Mouse (Mus musculus): Measurements from ENCODE around the gene Plin2. TPM values are rescaled to one million over a fixed set of nuclear protein-coding genes. Genes with fewer than 3 reads are reported as not detected.

The Plin2 gene
- 10 to 100 TPM in 1 of 2 experiments, 1 to 10 TPM in 1; 9.2 to 12.5 TPM for total RNA-seq (2023)

GRCm38 (mm10) chr4:86669780-86670201 lies at the start of gene Plin2:
Gene Plin2 (minus strand): TSS chr4:86670060.

GRCm38 (mm10) chr4:86611524-86612288 lies 58.2 kb downstream of the Plin2 start, which contains the start of gene Haus6:
Gene Haus6 (minus strand): TSS chr4:86612055.

Other genes with a start within 250 kb of the Plin2 start
- not detected for gene Saxo1, start 111.7 kb downstream of the Plin2 start, total RNA-seq (2023)
- 10 to 100 TPM; 86.1 to 96.0 TPM for gene Rraga, start 94.4 kb downstream of the Plin2 start, total RNA-seq (2023)
- gene Haus6, start 58.0 kb downstream of the Plin2 start, total RNA-seq (2023) = 10 to 100 TPM; 20.4 to 24.8 TPM
- 10 to 100 TPM; 15.8 to 23.0 TPM for gene Dennd4c, start 78.5 kb upstream of the Plin2 start, total RNA-seq (2023)
- 1,000 to 10,000 TPM; 1,614 to 1,660 TPM for gene Rps6, start 187.4 kb upstream of the Plin2 start, total RNA-seq (2023)
- under 1 TPM; 0.50 to 0.52 TPM for gene Acer2, start 204.3 kb upstream of the Plin2 start, total RNA-seq (2023)